8 mouse cellular contexts compared by ENCODE assay signal in genomic region chr7:82866486-82867270, GRCm38 (mm10). TPM values are rescaled to one million over a fixed set of nuclear protein-coding genes. Genes with fewer than 3 reads are reported as not detected.
DNase-seq lines count a peak whose midpoint lies in the region; ATAC-seq lines count a peak whose summit lies in the region.

No protein-coding gene starts in this region.

- WGBS in hindbrain, embryonic 10.5 days, result under 1% methylated on average over 68 of the region's 68 CpGs

- no peaks in the 10 kb centered on the region for H3K27me3 ChIP-seq in hindbrain, embryonic 10.5 days (ENCODE audit: insufficient read depth, poor library complexity, severe bottlenecking)

- no peaks in the 10 kb centered on the region for H3K9me3 ChIP-seq in hindbrain, embryonic 10.5 days

- H3K4me3 ChIP-seq in hindbrain, embryonic 10.5 days, result peak overlapping the region; percentile 100

- H3K4me1 ChIP-seq in hindbrain, embryonic 10.5 days (replicated peaks), result peaks cover 43% of the 10 kb centered on the region

- peak overlapping the region; percentile 100 for H3K27ac ChIP-seq in hindbrain, embryonic 10.5 days

- peak; percentile 98 for DNase-seq in Muller cell, postnatal 12 days (ENCODE audit: inconsistent ontology term)
- peak; percentile 96 for DNase-seq in cerebellum, adult 9-10 months
- peak; percentile 97 for DNase-seq in hindbrain, embryonic 10.5 days (ENCODE audit: low spot score)
- DNase-seq in layer of hippocampus, postnatal 14 days (ENCODE audit: low spot score in 2 of 2), result peak; percentile 85 to 96
- peak; percentile 98 for DNase-seq in lung, postnatal 10 days
- DNase-seq in ovary, postnatal 14 days (ENCODE audit: low spot score), result peak; percentile 79
- DNase-seq in thymus, postnatal 10 days (ENCODE audit: low spot score in 2 of 2), result peak; percentile 94 to 97

- ATAC-seq in frontal cortex, adult (ENCODE audit: low TSS enrichment), result peak; percentile 65

- H3K36me3 ChIP-seq in hindbrain, embryonic 10.5 days, result peaks cover 30% of the 10 kb centered on the region

RNA-seq across cellular contexts. Expression of gene Mex3b, which starts 0.5 kb away (rescaled TPM):
- 24.9 and 27.7 TPM in 2 replicates for polyA plus RNA-seq in hindbrain, embryonic 10.5 days (2016; fragmentation: Nextera tagmentation; extraction: Ambion mirVana)
- 10 to 100 TPM; 29.8 to 30.1 TPM for total RNA-seq in layer of hippocampus, postnatal 14 days (2021)

Comparison
In these comparisons a context has a peak if more than half of its experiments do, and no peak if none do; other contexts are left out.
1. Peak in every context shown above with its lines: DNase-seq, ATAC-seq, H3K4me3 ChIP-seq and H3K27ac ChIP-seq.